Mouse (Mus musculus) Patski (cell line): ENCODE results near the gene Adam11. TPM values are rescaled to one million over a fixed set of nuclear protein-coding genes. Genes with fewer than 3 reads are reported as not detected.

ENCODE experiments used
- ATAC-seq: fragments of 100-300 bp; one replicate; pipeline ENCODE4 v1.8.0; 2021
- CTCF ChIA-PET: fragments of 350-600 bp; sonication (Branson Sonifier 250); formaldehyde crosslinking; loops from one replicate; lab custom pipeline; 2022; ENCODE audit warnings: inconsistent platforms; lab: Charles Lee
- POLR2A ChIA-PET: fragments of 350-600 bp; sonication (Branson Sonifier 250); formaldehyde crosslinking; loops from one replicate; lab custom pipeline; 2022; ENCODE audit warnings: antibody characterized with exemption, inconsistent platforms; lab: Charles Lee
- DNase-seq: peaks from one replicate; pipeline ENCODE4 v3.0.0-alpha.2; 2011; ENCODE audit warnings: low read depth, low spot score
- H3K27me3 ChIP-seq: fragments of 371-371 bp; one replicate; pipeline ENCODE4 v1.5.1; 2021
- CTCF ChIP-seq: fragments of 100-300 bp; IDR thresholded peaks from one replicate; pipeline ENCODE4 v1.5.1; 2021
- in situ Hi-C: fragments of 300-500 bp; cut with MboI; formaldehyde crosslinking; loops from 3 replicates; pipeline ENCODE4 v1.11.1; 2018; ENCODE audit warnings: low pct_unique_long_range_greater_than_20kb, mixed read lengths
- polyA plus RNA-seq: library from polyadenylated mRNA; unstranded; gene quantifications from one replicate; pipeline ENCODE4 v1.2.3, GENCODE M21; 2021

The Adam11 gene
- polyA plus RNA-seq, 1 experiment from 2014 or later = 5.3 TPM

- ChIA-PET POLR2A (interaction anchor here (0.6 kb wide), 2 partner anchors 263 to 328 kb away, joined by 3 to 6 read pairs; no protein-coding TSS in a partner anchor), CTCF (no interaction called here)
- H3K27me3 ChIP-seq = no peaks in the 10 kb centered on the region
- in situ Hi-C loops = loop anchor here (25.0 kb wide), 1 partner anchor 234 kb away; no protein-coding TSS in a partner anchor
- ATAC-seq (no peak), DNase-seq (no peak)
- TF ChIP-seq CTCF = no peak
Measured at GRCm38 (mm10) chr11:102753591-102754324, 7.5 kb upstream of the Adam11 start.

DNA sequence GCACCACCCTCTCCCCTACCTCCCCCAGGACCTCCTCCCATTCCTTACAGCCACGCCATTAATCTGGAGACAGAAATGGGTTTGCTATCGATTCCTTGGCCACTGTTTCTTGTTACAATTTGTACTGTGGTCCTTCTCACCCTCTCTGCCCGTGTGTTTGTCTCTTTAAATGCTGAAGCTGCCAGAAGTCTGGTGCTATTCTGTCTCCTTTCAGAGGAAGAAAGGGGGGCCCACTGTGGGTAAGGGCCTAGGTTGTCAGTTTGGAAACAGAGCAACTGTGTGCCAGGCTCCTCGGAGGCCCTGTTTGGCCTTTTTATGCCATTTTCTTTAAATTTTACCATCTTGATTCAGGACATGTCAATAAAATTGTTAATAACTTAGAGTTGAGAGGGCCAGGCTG is 6.8 kb upstream of the Adam11 start:
- CTCF ChIA-PET = no interaction called here
- DNase-seq = no peak

GRCm38 (mm10) chr11:102755391-102755790 is 5.8 kb upstream of the Adam11 start:
- no peaks in the 10 kb centered on the region for H3K27me3 ChIP-seq
- CTCF ChIA-PET = no interaction called here
- TF ChIP-seq CTCF = no peak
- ATAC-seq (no peak), DNase-seq (no peak)
- in situ Hi-C loops = loop anchor here (25.0 kb wide), 1 partner anchor 232 kb away; no protein-coding TSS in a partner anchor
- POLR2A ChIA-PET = no interaction called here

More for the DNA sequence above, 6.8 kb upstream of the Adam11 start:
- POLR2A ChIA-PET = interaction anchor here (0.6 kb wide), 2 partner anchors 263 to 328 kb away, joined by 3 to 6 read pairs; no protein-coding TSS in a partner anchor
- no peaks in the 10 kb centered on the region for H3K27me3 ChIP-seq
- no peak for ATAC-seq
- no peak for TF ChIP-seq CTCF
- in situ Hi-C loops = loop anchor here (25.0 kb wide), 1 partner anchor 233 kb away; no protein-coding TSS in a partner anchor

GRCm38 (mm10) chr11:102758977-102759376 is 2.3 kb upstream of the Adam11 start:
- ChIA-PET CTCF (interaction anchor here (1.6 kb wide), 1 partner anchor 15 kb away, joined by 4 read pairs; no protein-coding TSS in a partner anchor), POLR2A (no interaction called here)
- ATAC-seq (no peak), DNase-seq (no peak)
- no peaks in the 10 kb centered on the region for H3K27me3 ChIP-seq
- no peak for TF ChIP-seq CTCF
- in situ Hi-C loops = loop anchor here (25.0 kb wide), 1 partner anchor 228 kb away; no protein-coding TSS in a partner anchor

DNA sequence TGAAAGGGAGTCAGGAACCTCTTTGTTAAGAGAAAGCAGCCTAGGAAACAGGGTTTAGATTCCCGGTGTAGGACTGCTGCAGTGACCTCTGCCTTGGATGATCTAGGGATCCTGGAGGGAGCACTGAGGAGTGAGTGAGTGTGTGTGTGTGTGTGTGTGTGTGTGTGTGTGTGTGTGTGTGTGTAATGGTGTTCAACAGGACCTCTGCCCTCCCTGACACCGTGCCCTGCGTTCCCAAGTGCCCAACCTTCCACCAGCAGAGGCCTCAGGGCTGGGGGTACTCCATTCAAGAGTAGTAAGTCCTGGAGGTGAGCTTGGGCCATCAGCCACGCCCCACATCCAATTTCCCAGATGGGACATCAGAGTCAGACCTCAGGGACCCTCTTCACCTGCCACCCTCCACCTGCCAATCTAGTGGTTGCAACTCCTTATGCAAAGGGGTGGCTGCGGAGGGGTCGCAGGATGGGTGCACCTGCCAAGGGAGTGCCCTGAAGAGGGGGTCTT is 382 bp upstream of the Adam11 start:
- H3K27me3 ChIP-seq = no peaks in the 10 kb centered on the region
- no peak for TF ChIP-seq CTCF
- DNase-seq = no peak
- ChIA-PET POLR2A (interaction anchor here (0.6 to 0.7 kb wide), 2 partner anchors 18 to 445 kb away, joined by 3 read pairs; no protein-coding TSS in a partner anchor), CTCF (interaction anchor here (1.0 kb wide), 1 partner anchor 22 kb away, joined by 3 read pairs; no protein-coding TSS in a partner anchor)
- ATAC-seq = no peak
- in situ Hi-C loops = loop anchor here (25.0 kb wide), 1 partner anchor 226 kb away; no protein-coding TSS in a partner anchor

GRCm38 (mm10) chr11:102762248-102762647 is 1.0 kb downstream of the Adam11 start:
- no peaks in the 10 kb centered on the region for H3K27me3 ChIP-seq
- ChIA-PET POLR2A (interaction anchor here (0.6 kb wide), 2 partner anchors 13 to 19 kb away, joined by 3 read pairs; no protein-coding TSS in a partner anchor), CTCF (interaction anchor here (2.0 kb wide), 1 partner anchor 23 kb away, joined by 7 read pairs; no protein-coding TSS in a partner anchor)
- no peak for TF ChIP-seq CTCF
- no peak for DNase-seq
- in situ Hi-C loops = loop anchor here (25.0 kb wide), 1 partner anchor 225 kb away; no protein-coding TSS in a partner anchor
- ATAC-seq = no peak

- DNase-seq = no peak
- CTCF ChIA-PET = interaction anchor here (2.0 kb wide), 1 partner anchor 24 kb away, joined by 7 read pairs; no protein-coding TSS in a partner anchor
- in situ Hi-C loops = loop anchor here (25.0 kb wide), 1 partner anchor 224 kb away; no protein-coding TSS in a partner anchor
- no peaks in the 10 kb centered on the region for H3K27me3 ChIP-seq
- no peak for ATAC-seq
- POLR2A ChIA-PET = interaction anchor here (0.6 kb wide), 1 partner anchor 20 kb away, joined by 3 read pairs; no protein-coding TSS in a partner anchor
- TF ChIP-seq CTCF = no peak
Measured at GRCm38 (mm10) chr11:102763009-102763767, 1.9 kb downstream of the Adam11 start.

GRCm38 (mm10) chr11:102765416-102765815 is 4.2 kb downstream of the Adam11 start:
- no peaks in the 10 kb centered on the region for H3K27me3 ChIP-seq
- CTCF ChIA-PET = interaction anchor here (1.7 kb wide), 1 partner anchor 9 kb away, joined by 5 read pairs; no protein-coding TSS in a partner anchor
- ATAC-seq = no peak
- in situ Hi-C loops = loop anchor here (25.0 kb wide), 1 partner anchor 222 kb away; no protein-coding TSS in a partner anchor
- no peak for TF ChIP-seq CTCF
- POLR2A ChIA-PET = no interaction called here
- DNase-seq = no peak

DNA sequence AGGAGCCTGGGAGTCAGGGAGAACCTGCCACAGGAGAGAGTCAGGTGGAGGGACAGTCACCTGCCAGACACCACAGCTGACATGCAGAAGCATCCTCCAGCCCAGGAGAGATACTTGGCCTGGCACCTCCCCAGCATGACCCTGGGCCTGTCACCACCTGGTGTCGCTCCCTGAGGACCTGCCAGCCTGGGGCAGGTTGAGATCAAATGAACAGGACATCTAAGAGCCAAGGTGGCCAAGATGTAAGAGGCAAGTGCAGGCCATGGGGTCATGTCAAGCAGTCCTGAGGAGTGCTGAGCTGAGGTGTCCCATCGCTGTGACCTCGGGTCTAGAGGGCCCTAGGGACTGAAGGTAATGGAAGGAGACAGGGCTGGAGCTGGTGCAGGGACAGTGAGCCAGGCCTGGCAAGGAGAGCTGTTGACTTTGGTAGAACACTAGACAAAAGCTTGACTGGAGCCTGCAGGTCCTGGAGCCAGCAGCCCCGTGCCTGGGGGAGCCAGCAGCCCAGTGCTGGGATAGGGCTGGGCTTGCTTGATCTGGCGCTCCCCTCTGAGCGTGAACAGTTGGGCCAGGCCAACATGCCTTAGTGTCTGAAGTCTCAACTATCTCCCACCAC is 5.9 kb downstream of the Adam11 start:
- H3K27me3 ChIP-seq = no peaks in the 10 kb centered on the region
- in situ Hi-C loops = loop anchor here (25.0 kb wide), 1 partner anchor 220 kb away; no protein-coding TSS in a partner anchor
- CTCF ChIA-PET = no interaction called here
- no peak for TF ChIP-seq CTCF
- POLR2A ChIA-PET = no interaction called here
- no peak for ATAC-seq
- no peak for DNase-seq
